ENCODE assay signal across 17 mouse cellular contexts in the genomic region with DNA sequence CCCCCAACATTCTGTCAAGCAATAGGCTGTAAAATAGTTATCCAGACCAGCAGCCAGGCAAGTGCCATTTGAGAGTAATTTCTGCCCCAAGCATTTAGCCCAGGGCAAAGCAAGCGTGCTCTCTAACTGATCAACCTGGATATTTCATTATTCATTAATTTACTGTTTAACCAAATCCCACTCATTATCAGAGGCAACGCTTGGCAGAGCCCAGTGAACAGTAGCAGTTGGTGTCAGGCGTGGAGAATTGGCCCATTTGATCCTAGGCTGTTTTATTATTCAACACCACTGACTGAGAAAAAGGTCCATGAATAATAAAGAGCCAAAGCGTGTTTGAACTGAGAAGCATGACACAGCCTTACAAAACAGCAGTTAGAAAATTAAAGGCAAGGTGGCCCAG. TPM values are rescaled to one million over a fixed set of nuclear protein-coding genes. Genes with fewer than 3 reads are reported as not detected.
DNase-seq lines count a peak whose midpoint lies in the region; ATAC-seq and TF ChIP-seq lines count a peak whose summit lies in the region.
"Had no signal": no experiment of that assay in that cellular context is flagged by ENCODE, and none has a peak within 500 bp of the region (broad histone marks: within the 10 kb centered on the region; RNA-seq: fewer than 3 reads in every experiment).

No protein-coding gene starts in this region.

- H3K9ac ChIP-seq in intestine, postnatal 0 days (ENCODE audit: low read depth, low read length): no peak overlapping the region
- H3K9ac ChIP-seq: limb, embryonic 12.5 days had no signal

- no peak for ATAC-seq in intestine, postnatal 0 days
- ATAC-seq: activated CD4-positive, CD25-positive, alpha-beta regulatory T cell, adult 4 months had no signal

- H3K4me1 ChIP-seq in kidney, adult 2 months (ENCODE audit: control insufficient read depth, insufficient read depth, low read length): peaks cover 8% of the 10 kb centered on the region; the same call in 1 of the 2 replicates
- no peaks in the 10 kb centered on the region for H3K4me1 ChIP-seq in intestine, postnatal 0 days (replicated peaks; ENCODE audit: control insufficient read depth, insufficient read depth, low read length)
- H3K4me1 ChIP-seq: megakaryocyte, embryonic 14.5 days had no signal

- H3K4me3 ChIP-seq in left cerebral cortex, adult 2 months: no peak overlapping the region
- no peak overlapping the region for H3K4me3 ChIP-seq in kidney, adult 2 months (ENCODE audit: insufficient read depth, low read depth, low read length)
- H3K4me3 ChIP-seq in intestine, postnatal 0 days (ENCODE audit: low read depth, low read length): no peak overlapping the region
- H3K4me3 ChIP-seq: limb, embryonic 12.5 days; megakaryocyte, embryonic 14.5 days had no signal

- H3K27me3 ChIP-seq in kidney, adult 2 months (replicated peaks; ENCODE audit: control insufficient read depth, insufficient read depth, low read length): no peaks in the 10 kb centered on the region; the same call in 1 of the 2 replicates
- H3K27me3 ChIP-seq in intestine, postnatal 0 days (replicated peaks; ENCODE audit: control insufficient read depth, insufficient read depth, low read length): peaks cover 25% of the 10 kb centered on the region

- no peaks in the 10 kb centered on the region for H3K9me3 ChIP-seq in intestine, postnatal 0 days (ENCODE audit: control insufficient read depth)
- H3K9me3 ChIP-seq: limb, embryonic 12.5 days; megakaryocyte, embryonic 14.5 days had no signal

- no peak overlapping the region for H3K4me2 ChIP-seq in intestine, postnatal 0 days (replicated peaks; ENCODE audit: low read depth)
- H3K4me2 ChIP-seq: heart, embryonic 11.5 days; limb, embryonic 12.5 days had no signal

- 9% methylated on average over 4 of the region's 4 CpGs for WGBS in kidney, adult 2 months
- WGBS in intestine, postnatal 0 days: 44% methylated on average over 4 of the region's 4 CpGs

- peak; percentile 29 for DNase-seq in left cerebral cortex, postnatal 4 days
- no peak for DNase-seq in left cerebral cortex, adult 2 months (ENCODE audit: extremely low spot score in 1 of 2, low spot score in 2 of 2)
- DNase-seq in kidney, adult 2 months: peak; percentile 85
- DNase-seq in mesoderm, embryonic 11.5 days (ENCODE audit: low read depth, low spot score): peak; percentile 60
- peak; percentile 56 for DNase-seq in retina, postnatal 1 day
- DNase-seq in heart, adult 11 months: no peak
- no peak for DNase-seq in yolk sac, embryonic 10.5 days (ENCODE audit: low spot score)
- DNase-seq: cerebellum, postnatal 25 days; lung, adult 18-20 months; thymus, adult 2 months had no signal

- no peak overlapping the region for H3K27ac ChIP-seq in left cerebral cortex, adult 2 months
- peak overlapping the region; percentile 38; the same call in 1 of the 2 replicates for H3K27ac ChIP-seq in kidney, adult 2 months (ENCODE audit: insufficient read depth, low read depth, low read length)
- H3K27ac ChIP-seq in intestine, postnatal 0 days (ENCODE audit: low read depth, low read length): no peak overlapping the region
- H3K27ac ChIP-seq: limb, embryonic 12.5 days had no signal

- intact Hi-C loops in left cerebral cortex, postnatal 4 days (cut with DNase I): no loop called here
- intact Hi-C loops in left cerebral cortex, adult 2 months (cut with DNase I): no loop called here

- no peak for TF ChIP-seq CTCF in left cerebral cortex, adult 2 months (IDR thresholded peaks at IDR 0.05)
- no peak for TF ChIP-seq CTCF in kidney, adult 2 months (conservative IDR thresholded peaks at IDR 0.05; ENCODE audit: insufficient read depth, insufficient read length, low read depth, low read length)
- TF ChIP-seq CTCF in intestine, postnatal 0 days (IDR thresholded peaks at IDR 0.05; ENCODE audit: low read depth): no peak

- no peak for TF ChIP-seq POLR2A in kidney, adult 2 months (IDR thresholded peaks at IDR 0.05; ENCODE audit: low read depth, low read length)

- H3K36me3 ChIP-seq in kidney, adult 2 months (ENCODE audit: control insufficient read depth, insufficient read depth, low read length): no peaks in the 10 kb centered on the region
- no peaks in the 10 kb centered on the region for H3K36me3 ChIP-seq in intestine, postnatal 0 days (ENCODE audit: control insufficient read depth, insufficient read depth)
- H3K36me3 ChIP-seq: limb, embryonic 12.5 days had no signal

RNA-seq across cellular contexts. Expression of a gene that starts 36.3 kb away (rescaled TPM):
- total RNA-seq in left cerebral cortex, postnatal 4 days (2021): 1 to 10 TPM; 1.1 to 1.5 TPM
- 1 to 10 TPM in 1 of 2 experiments, under 1 TPM in 1; 0.79 to 1.1 TPM for total RNA-seq in left cerebral cortex, adult 2 months (2021)
- polyA plus RNA-seq in kidney, adult 2 months (2012; rRNA removed): 36.0 and 44.2 TPM in 2 replicates
- not detected in 2 replicates for polyA plus RNA-seq in intestine, postnatal 0 days (2015; fragmentation: Nextera tagmentation; extraction: Ambion mirVana)
- total RNA-seq: MEL had no signal
- polyA plus RNA-seq: activated CD4-positive, CD25-positive, alpha-beta regulatory T cell, adult 4 months; C2C12 had no signal

Comparison
In these comparisons a context has a peak if more than half of its experiments do, and no peak if none do; other contexts are left out.
1. DNase-seq: peak in left cerebral cortex, postnatal 4 days (single experiment), kidney, adult 2 months (single experiment), mesoderm, embryonic 11.5 days (single experiment) and retina, postnatal 1 day (single experiment); none in left cerebral cortex, adult 2 months (0 of 2), heart, adult 11 months (single experiment) and yolk sac, embryonic 10.5 days (single experiment).